Mouse (Mus musculus) liver, adult 2 months (tissue): ENCODE results near the gene Agpat1. TPM values are rescaled to one million over a fixed set of nuclear protein-coding genes. Genes with fewer than 3 reads are reported as not detected.
A peak's percentile ranks its signal among the peaks of the same experiment; 100 is the strongest.

ENCODE experiments used
- DNase-seq: peaks from one replicate; pipeline ENCODE4 v3.0.0-alpha.2; 2011; ENCODE audit warnings: low read depth, low spot score; ENCODE audit errors: extremely low read depth
- H3K27ac ChIP-seq: fragments of 200-500 bp; replicated peaks from 2 replicates; pipeline ENCODE4 v1.5.1; 2012; ENCODE audit warnings: low read depth, mild to moderate bottlenecking, control low read depth, inconsistent platforms, low read length; ENCODE audit not compliant: insufficient read depth
- H3K27me3 ChIP-seq: fragments of 200-500 bp; 2 replicates; pipeline ENCODE4 v1.6.1; 2012; ENCODE audit warnings: mild to moderate bottlenecking, moderate library complexity, low read length, inconsistent platforms; ENCODE audit not compliant: control insufficient read depth, insufficient read depth
- H3K36me3 ChIP-seq: fragments of 200-500 bp; 2 replicates; pipeline ENCODE4 v1.6.1; 2012; ENCODE audit warnings: low read length, inconsistent platforms; ENCODE audit not compliant: control insufficient read depth, insufficient read depth
- H3K4me1 ChIP-seq: fragments of 200-500 bp; 2 replicates; pipeline ENCODE4 v1.6.1; 2011; ENCODE audit warnings: low read length; ENCODE audit not compliant: control insufficient read depth, insufficient read depth
- H3K4me3 ChIP-seq: fragments of 200-500 bp; 2 replicates; pipeline ENCODE4 v1.5.1; 2011; ENCODE audit warnings: low read depth, mild to moderate bottlenecking, control low read depth, low read length, moderate library complexity; ENCODE audit not compliant: insufficient read depth
- H3K79me2 ChIP-seq: fragments of 200-500 bp; 2 replicates; pipeline ENCODE4 v1.6.1; 2012; ENCODE audit warnings: inconsistent platforms, mild to moderate bottlenecking, low read length, moderate library complexity; ENCODE audit not compliant: control insufficient read depth, insufficient read depth
- H3K9ac ChIP-seq: fragments of 200-500 bp; 2 replicates; pipeline ENCODE4 v1.6.1; 2012; ENCODE audit warnings: low read depth, mild to moderate bottlenecking, control low read depth, inconsistent platforms, low read length
- CTCF ChIP-seq: fragments of 200-500 bp; IDR thresholded peaks from 2 replicates; pipeline ENCODE4 v1.5.1; 2011; ENCODE audit warnings: low read depth, low read length, control low read depth
- POLR2A ChIP-seq: fragments of 200-500 bp; IDR thresholded peaks from 2 replicates; pipeline ENCODE4 v1.6.1; 2011; ENCODE audit warnings: low read length, control low read depth; ENCODE audit not compliant: insufficient read depth; ENCODE audit errors: extremely low read depth
- WGBS: fragments of 180-500 bp; shearing (Covaris S2); methylation state at CpG from one replicate; pipeline ENCODE4 v1.1.7; 2018; 5-methylcytosine and 5-hydroxymethylcytosine counted together
- polyA plus RNA-seq: library from polyadenylated mRNA; depleted of rRNA; stranded (reverse); fragments of >200 nt; gene quantifications from 2 replicates; pipeline ENCODE4 v1.2.3, GENCODE M21; 2012
- total RNA-seq: library from RNA; depleted of rRNA; stranded (reverse); fragments of >200 nt; gene quantifications from 2 replicates; pipeline ENCODE4 v1.2.3, GENCODE M21; 2014

Agpat1 gene
- total and polyA plus RNA-seq, 2 experiments, result 4.3 to 40.5 TPM

DNA sequence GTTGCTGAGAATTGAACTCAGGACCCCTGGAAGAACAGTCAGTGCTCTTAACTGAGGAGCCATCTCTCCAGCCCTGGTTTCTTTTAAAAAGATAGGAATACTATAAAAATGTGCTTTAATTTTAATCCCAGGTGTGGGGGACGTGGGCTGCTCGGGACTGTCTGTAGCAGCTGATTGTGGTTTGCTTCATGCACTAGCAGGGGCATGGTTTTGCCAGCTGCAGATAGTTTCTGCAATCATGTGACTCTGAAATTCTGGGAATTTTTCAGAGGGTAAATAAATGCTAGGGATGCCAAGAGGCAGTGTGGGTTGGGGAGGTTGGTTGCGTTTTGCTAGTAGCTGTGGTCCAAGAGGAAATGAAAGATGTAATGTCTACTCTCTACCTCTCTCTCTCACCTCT is 37.9 kb downstream of the Agpat1 start:
- no peak for TF ChIP-seq CTCF
- no peak for TF ChIP-seq POLR2A
- H3K36me3 ChIP-seq, result no peaks in the 10 kb centered on the region
- no peak overlapping the region for H3K4me3 ChIP-seq
- H3K4me1 ChIP-seq, result peaks cover 6% of the 10 kb centered on the region
- H3K27ac ChIP-seq, result no peak overlapping the region
- H3K27me3 ChIP-seq, result no peaks in the 10 kb centered on the region
- WGBS, result 41% methylated on average over 3 of the region's 3 CpGs
- no peak overlapping the region for H3K9ac ChIP-seq
- DNase-seq, result no peak
- H3K79me2 ChIP-seq, result no peaks in the 10 kb centered on the region; the same call in 1 of the 2 replicates

DNA sequence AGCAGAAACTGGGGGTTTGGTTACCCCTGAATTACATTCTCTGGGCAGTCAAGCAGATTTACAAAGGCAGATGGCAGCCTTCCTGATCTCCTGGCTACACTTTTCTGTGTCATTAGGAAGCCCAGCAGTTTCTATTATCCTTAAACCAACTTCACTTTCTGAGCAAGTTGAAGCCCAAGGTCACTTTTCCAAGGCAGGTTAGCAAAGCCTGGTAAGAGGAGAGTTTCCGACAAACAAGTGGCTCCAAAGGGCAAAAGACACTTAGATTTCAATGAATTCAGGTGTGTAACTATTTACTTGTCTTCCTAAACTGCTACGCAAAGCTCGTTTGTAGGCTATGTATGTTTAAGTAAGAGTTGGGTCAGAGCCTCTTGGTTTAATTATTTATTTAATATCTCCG is 39.3 kb downstream of the Agpat1 start:
- H3K27ac ChIP-seq, result no peak overlapping the region
- WGBS, result 29% methylated on average over 4 of the region's 4 CpGs
- DNase-seq, result no peak

DNA sequence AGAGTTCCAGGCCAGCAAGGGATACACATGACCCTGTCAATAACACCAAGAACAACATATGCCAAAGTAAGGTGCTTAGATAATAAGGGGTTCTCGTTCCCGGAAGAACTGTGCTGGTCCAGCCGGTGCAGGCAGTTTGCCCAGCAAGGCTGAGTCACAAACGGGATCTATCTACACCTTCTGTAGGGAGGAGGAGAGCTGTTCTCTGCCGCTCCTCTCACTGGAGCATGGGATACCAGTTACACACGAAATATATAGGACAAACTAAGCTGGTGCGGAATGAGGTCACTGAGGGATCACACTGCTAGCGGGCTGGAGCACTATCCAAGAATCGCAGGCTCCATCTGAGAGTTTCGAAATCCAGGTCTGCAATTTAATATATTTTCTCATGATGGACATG is 39.9 kb downstream of the Agpat1 start:
- TF ChIP-seq CTCF (no peak), POLR2A (no peak)

More for the DNA sequence above, 39.3 kb downstream of the Agpat1 start:
- Histone ChIP-seq H3K9ac (no peak overlapping the region), H3K27me3 (no peaks in the 10 kb centered on the region), H3K79me2 (no peaks in the 10 kb centered on the region; the same call in 1 of the 2 replicates), H3K4me3 (no peak overlapping the region), H3K4me1 (peaks cover 12% of the 10 kb centered on the region), H3K36me3 (no peaks in the 10 kb centered on the region)
- TF ChIP-seq POLR2A (no peak), CTCF (no peak)

DNA sequence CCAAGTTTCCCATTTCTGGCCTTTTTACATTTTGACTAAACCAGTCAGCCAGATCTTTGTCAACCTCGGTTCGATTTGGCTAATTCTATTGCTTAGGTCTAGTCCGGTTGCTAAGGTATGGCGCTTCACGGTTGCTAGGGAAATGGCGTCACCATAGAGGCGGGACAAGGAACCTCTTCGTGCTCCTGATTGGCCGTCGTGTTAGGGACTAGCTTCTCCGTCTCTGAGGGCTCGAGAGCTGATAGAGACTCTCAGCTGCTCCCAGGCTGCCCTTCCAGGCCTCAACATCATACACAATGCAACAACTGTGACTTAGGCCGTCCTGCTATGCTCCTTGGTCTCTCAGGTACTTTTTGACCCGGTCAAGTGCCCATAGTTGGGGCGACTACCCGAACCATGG is 40.5 kb downstream of the Agpat1 start, which contains the start of gene Fkbpl:
Gene Fkbpl, plus strand, starts transcription at position 157 of the 400 bp plus-strand sequence.
- H3K4me1 ChIP-seq, result peaks cover 12% of the 10 kb centered on the region
- no peaks in the 10 kb centered on the region; the same call in 1 of the 2 replicates for H3K79me2 ChIP-seq
- peak within 1 kb of the TSS; percentile 58 for H3K4me3 ChIP-seq
- peak within 1 kb of the TSS; percentile 57 for H3K27ac ChIP-seq
- DNase-seq, result peak; percentile 92
- no peaks in the 10 kb centered on the region for H3K27me3 ChIP-seq
- WGBS, result under 1% methylated on average over 16 of the region's 16 CpGs
- no peaks in the 10 kb centered on the region for H3K36me3 ChIP-seq
- TF ChIP-seq POLR2A, result peak; percentile 47; the same call in 1 of the 2 replicates
- no peak for TF ChIP-seq CTCF
- H3K9ac ChIP-seq, result peak within 1 kb of the TSS; percentile 77

More for the DNA sequence above, 39.9 kb downstream of the Agpat1 start:
- H3K79me2 ChIP-seq, result no peaks in the 10 kb centered on the region; the same call in 1 of the 2 replicates
- DNase-seq, result no peak
- no peak overlapping the region for H3K9ac ChIP-seq
- no peak overlapping the region for H3K27ac ChIP-seq
- WGBS, result 60% methylated on average over 10 of the region's 10 CpGs
- no peaks in the 10 kb centered on the region for H3K27me3 ChIP-seq
- H3K36me3 ChIP-seq, result no peaks in the 10 kb centered on the region
- H3K4me3 ChIP-seq, result no peak overlapping the region
- peaks cover 12% of the 10 kb centered on the region for H3K4me1 ChIP-seq

DNA sequence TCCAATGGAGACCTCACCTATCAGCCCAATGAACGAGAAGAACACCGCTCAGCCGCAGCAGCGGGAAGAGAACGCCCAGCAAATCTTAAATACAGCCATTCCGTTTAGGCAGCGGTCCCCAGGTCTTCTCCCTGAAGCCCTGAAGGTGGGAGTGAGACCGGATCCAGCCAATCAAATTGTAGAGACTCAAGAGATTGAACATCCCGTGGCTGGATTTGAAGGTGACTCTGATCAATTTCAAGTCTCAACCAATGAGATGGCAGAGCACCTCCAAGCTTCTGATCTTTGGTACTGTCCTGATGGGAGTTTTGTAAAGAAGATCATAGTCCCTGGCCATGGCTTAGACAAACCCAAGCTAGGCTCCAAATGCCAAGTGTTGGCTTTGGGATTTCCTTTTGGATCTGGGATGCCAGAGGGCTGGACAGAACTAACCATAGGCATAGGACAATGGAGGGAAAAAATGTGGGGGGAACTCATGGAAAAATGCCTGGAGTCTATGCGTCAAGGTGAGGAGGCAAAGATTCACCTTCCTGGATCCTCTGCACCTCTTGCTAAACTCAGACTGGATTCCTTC is 41.3 kb downstream of the Agpat1 start:
- Histone ChIP-seq H3K27me3 (no peaks in the 10 kb centered on the region), H3K9ac (peak overlapping the region; percentile 35; the same call in 1 of the 2 replicates), H3K4me1 (peaks cover 12% of the 10 kb centered on the region), H3K79me2 (no peaks in the 10 kb centered on the region; the same call in 1 of the 2 replicates), H3K36me3 (no peaks in the 10 kb centered on the region), H3K27ac (0 out of 2 replicates have a peak overlapping the region, but pooled peaks have one; percentile 18), H3K4me3 (peak overlapping the region; percentile 58)
- TF ChIP-seq POLR2A (no peak), CTCF (no peak)
- no peak for DNase-seq
- WGBS, result 45% methylated on average over 10 of the region's 10 CpGs
